Mouse (Mus musculus) urinary bladder, adult 2 months (tissue): ENCODE measurements around the gene Mios. TPM values are rescaled to one million over a fixed set of nuclear protein-coding genes. Genes with fewer than 3 reads are reported as not detected.

Source experiments
- DNase-seq: peaks from one replicate; pipeline ENCODE4 v3.0.0; 2022; ENCODE audit warnings: low spot score
- polyA plus RNA-seq: library from polyadenylated mRNA; depleted of rRNA; stranded (reverse); fragments of >200 nt; gene quantifications from 2 replicates; pipeline ENCODE4 v1.2.3, GENCODE M21; 2012; rRNA removed

Mios gene
- 8.0 and 9.7 TPM in 2 replicates for polyA plus RNA-seq

GRCm38 (mm10) chr6:8209047-8209865, at the start of gene Mios:
Gene Mios (plus strand): TSS chr6:8209222.
- DNase-seq, result peak; percentile 85

DNA sequence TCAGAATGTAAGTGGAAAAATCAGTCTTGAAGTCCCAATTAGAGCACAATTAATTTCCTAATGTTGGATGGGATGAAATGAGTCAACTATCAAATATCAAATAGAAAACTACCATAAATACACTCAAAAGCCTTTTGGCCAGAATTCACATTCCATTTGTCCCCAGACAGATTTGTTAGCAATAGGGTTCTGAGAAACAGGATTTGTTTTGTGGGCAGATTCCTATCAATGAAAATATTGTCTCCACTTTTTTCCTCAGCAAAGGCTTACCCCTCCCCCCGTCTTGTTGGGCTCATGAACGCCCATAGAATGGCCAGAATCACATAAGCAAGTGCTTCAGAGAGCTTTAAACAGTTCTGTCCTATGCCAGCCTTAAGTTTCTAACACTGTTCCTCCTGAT, 49.0 kb upstream of the Mios start:
- no peak for DNase-seq

GRCm38 (mm10) chr6:8164741-8165140, 44.3 kb upstream of the Mios start:
- DNase-seq, result no peak

DNA sequence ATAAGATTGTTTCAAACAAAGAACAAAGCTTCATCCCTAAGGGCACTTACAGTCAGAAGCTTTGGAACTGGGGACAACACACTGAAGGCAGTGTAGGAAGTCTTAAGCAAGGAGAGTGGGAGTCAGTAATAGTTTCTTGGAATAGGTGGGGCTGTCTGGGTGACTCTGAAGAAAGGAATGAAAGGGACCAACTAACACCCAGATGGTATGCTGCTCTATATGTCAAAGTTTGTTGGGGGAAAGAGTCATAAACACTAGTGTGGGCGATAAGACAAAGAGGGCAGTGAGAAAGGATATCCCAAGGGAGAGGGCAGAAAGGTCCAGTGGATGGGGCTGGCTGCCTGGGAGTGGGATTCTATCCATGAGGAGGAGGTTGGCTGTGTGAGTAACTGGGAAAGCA, 36.9 kb upstream of the Mios start:
- DNase-seq, result no peak

GRCm38 (mm10) chr6:8174062-8174461, 35.0 kb upstream of the Mios start:
- DNase-seq, result no peak

GRCm38 (mm10) chr6:8175346-8175745, 33.7 kb upstream of the Mios start:
- no peak for DNase-seq

DNA sequence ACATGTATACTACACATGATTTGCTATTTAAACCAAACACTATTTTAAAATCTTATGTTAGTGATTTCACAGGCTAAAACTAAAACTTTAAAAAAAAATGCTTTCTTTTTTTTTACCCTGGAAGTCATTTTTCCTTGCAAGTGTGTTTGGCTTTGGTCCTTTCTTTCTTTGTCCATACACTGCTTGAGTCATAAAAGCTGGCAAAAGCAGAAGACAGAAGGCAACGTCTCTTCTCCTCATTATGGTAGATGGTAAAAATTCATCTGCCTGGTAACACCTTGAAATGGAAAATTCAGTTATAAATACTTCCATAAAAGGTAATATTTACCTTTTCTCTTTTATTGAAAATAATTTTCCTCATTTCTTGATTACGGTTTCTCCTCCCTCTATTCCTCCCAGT, 32.9 kb upstream of the Mios start:
- DNase-seq, result no peak

DNA sequence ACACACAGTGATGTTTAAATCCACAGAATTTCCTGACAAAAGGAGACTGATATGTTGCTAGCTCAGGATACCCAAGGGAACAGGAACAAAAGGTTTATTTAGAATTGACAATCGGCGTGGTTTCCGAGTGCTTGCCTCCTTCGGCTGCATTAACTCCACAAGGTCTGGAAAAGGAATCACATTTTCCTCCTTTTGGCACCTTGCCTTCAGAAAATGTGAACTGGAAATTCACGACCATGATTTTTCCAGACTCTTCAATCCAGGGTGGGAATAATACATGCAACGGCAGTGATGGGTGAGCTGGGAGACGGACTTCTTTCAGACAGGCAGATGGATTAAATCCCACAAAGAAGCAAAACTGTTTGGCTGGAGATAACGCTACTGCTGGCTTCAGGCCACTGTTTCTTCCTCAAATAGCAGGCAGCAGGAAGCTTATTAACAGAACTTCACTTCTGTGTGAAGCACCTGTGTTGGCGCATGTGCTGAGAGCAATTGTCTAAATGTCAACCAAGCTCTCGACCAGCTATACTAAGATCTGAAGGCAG, 30.6 kb upstream of the Mios start:
- DNase-seq, result no peak

DNA sequence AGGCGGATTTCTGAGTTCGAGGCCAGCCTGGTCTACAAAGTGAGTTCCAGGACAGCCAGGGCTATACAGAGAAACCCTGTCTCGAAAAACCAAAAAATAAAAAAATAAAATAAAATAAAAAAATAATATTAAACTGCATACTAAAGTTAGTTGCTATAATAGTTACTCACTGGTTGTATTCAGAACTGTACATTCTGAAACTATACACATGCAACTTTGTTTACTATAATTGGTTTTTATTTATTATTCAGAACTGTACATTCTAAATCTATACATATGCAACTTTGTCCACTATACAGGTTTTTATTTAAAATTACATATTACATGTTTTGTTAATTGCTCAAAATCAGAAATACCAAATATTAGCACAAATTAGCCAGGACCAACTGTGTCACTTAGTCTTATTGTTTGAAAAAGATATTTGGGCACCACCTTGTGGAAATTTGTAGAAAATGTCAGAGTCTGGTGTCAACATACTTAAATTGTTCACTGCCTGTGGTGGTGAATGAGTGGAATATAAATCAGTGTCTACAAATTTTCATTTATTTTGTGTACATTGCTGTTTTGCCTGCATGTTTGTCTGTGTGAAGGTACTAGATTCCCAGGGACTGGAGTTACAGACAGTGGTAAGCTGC, 20.3 kb upstream of the Mios start:
- no peak for DNase-seq

DNA sequence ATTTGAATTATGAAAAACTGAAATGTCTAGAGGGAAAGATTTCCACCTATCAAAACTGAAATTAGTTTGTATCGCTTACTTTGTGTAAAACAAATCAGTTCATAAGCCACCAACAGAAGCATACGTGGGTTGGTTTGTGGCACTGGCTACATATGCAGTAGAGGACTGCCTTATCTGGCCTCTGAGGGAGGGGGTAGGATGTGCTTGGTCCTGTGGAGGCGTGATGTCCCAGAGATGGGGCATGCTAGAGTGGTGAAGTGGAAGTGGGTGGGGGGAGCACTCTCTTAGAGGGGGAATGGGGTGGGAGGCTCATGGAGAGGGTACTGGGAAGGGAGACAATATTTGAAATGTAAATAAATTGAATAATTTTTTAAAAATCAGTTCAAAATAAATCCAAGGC, 19.1 kb upstream of the Mios start:
- no peak for DNase-seq

- DNase-seq, result no peak
Observed at GRCm38 (mm10) chr6:8192517-8192916, 16.5 kb upstream of the Mios start, which contains the start of gene Col28a1. Gene Col28a1 (minus strand): TSS chr6:8192617.

DNA sequence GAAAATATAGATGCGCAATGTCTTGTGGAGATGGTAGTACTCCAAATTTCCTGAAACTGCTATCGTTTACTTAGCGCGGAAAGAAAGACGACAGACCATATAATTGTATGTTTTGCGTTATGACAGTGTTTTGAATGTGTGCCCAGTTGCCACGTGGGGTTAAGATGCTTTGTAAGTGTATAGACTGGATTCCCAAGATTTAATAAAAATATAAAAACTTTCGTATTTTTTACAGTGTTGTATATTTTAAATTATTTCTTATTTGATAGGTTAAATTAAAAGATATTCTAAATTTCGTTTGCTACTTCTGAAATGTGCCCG, 804 bp downstream of the Mios start:
- DNase-seq, result no peak

DNA sequence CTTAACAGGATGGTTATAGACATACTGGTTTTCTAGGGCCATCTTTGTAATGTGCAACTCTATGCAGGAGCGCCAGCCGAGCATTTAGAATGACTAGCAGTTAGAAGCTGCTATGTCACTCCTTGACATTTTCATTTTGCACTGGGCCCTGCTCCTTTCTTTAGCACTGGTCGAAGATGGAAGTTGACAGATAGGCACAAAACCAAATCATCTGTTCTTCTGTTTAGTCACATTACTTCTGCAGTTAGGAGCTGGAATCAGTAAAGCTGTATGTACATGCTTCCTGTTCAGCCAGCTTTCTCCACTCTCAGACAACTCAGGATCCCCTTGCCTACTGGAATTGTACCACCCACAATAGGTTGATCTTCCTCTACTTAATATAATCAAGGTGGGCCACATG, 1.6 kb downstream of the Mios start:
- no peak for DNase-seq

DNA sequence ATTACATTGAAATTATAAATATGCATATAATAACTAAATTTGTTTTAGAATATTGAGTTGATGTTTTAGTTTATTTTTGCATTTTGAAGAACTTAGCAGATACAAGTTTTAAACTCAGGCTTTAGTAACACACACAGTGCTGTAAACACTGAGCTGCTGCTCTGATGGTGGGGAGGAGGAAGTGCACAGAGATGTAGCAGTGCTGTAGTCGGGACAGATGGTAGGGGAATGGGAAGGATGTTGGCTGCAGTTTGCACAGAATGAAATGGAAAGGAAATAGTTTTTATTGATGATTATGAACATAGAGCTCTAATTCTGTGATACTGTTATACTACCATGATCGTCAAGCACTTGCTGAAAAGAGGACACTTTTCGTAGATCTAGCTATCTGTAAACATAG, 18.0 kb downstream of the Mios start:
- DNase-seq, result no peak

DNA sequence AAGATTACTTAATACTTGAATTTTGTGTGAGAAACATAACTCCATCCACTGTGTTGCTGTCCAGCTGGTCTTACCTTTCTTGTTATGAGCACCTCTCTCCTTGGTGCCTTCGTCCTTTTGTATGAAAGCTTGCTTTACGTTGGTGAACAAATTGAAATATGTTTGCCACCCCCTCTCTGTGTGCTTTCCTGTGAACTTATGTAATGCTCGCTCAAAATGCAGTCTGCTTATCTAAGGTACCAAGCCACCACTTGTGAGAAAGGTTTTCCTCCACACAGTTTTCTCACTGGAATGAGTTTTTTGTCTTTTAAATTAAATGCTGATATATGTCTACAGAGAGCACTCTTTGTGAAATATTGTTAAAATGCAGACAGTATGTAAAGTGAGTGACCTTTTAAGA, 19.6 kb downstream of the Mios start:
- no peak for DNase-seq

- DNase-seq, result no peak
Observed at GRCm38 (mm10) chr6:8258316-8258715, 49.3 kb downstream of the Mios start.

GRCm38 (mm10) chr6:8259004-8259666, 50.1 kb downstream of the Mios start, which contains the start of the genes Rpa3, Umad1 and Gm45062:
Gene Rpa3 (minus strand): TSS chr6:8259173.
Gene Umad1 (plus strand): TSS chr6:8259288.
Gene Gm45062 (plus strand): TSS chr6:8259450.
- DNase-seq, result peak; percentile 91

DNA sequence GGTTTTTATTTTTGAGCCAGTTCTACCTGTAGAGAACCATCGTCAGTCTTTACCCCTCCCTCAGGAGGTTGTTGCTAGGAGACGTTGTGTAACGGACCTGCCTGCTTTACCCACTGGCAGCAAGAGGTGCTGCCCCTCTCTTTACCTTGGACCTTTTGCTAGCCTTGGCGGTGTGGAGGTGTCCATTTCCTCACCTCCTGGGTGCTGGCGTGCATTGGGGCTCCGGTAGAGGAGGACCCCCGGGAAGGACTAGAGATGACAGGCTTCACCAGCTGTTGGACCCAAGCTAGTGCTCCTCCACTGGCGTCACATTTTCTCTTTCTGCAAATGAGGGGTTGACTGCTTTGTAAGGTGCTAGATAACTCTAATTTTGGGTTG, 50.6 kb downstream of the Mios start:
- no peak for DNase-seq

GRCm38 (mm10) chr6:8271047-8271446, 62.0 kb downstream of the Mios start:
- DNase-seq, result no peak

- no peak for DNase-seq
Observed at GRCm38 (mm10) chr6:8274387-8275054, 65.5 kb downstream of the Mios start.

DNA sequence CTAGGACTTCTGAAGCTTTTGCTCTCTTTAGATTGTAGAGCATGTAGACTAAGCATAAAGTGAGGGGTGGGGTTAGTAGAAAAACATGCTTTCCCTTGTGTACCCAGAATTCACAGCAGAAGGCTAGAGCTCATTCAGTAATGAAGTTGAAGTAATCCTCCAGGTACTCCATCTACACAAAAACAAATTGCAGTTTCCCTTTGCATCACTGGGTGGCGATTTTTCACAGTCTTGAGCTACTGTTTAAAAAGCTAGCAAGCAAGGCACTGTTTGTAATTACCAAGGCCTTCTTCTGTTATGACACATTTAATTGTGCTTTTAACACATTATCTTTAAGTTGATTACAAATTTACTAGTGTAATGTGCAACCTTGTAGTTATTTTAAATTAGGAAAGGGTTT, 66.1 kb downstream of the Mios start:
- no peak for DNase-seq

DNA sequence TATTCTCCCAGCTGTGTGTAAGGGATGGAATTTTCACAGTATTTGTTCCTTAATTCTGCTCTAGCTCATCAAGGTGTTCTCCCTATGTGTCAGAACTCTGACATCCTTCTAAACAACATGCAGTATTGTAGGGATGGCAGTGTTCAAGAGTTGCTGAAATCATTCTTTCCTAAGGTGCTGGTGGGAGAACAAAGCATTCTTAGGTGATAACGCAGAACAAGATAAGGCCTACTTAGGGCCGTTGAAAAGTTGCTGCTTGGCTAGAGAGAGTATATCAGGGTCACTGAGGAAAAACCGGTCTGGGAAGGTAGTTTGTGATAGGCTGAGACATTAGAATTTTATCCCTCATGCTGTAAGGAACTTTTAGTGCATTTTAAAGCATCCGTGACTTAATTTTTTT, 67.4 kb downstream of the Mios start:
- no peak for DNase-seq
